Mouse (Mus musculus) myocyte (in vitro differentiated cells): ENCODE measurements around the gene Ghrh. TPM values are rescaled to one million over a fixed set of nuclear protein-coding genes. Genes with fewer than 3 reads are reported as not detected.

Source experiments
- H3K27me3 ChIP-seq: one replicate; pipeline ENCODE4 v1.6.1; 2011; ENCODE audit not compliant: control insufficient read depth, insufficient read depth, insufficient read length
- H3K36me3 ChIP-seq: one replicate; pipeline ENCODE4 v1.6.1; 2011; ENCODE audit not compliant: control insufficient read depth, insufficient read depth
- H3K4me2 ChIP-seq: one replicate; pipeline ENCODE4 v1.6.1; 2011; ENCODE audit warnings: low read depth, control low read depth
- H3K4me3 ChIP-seq: one replicate; pipeline ENCODE4 v1.5.1; 2011; ENCODE audit warnings: mild to moderate bottlenecking, control low read depth, moderate library complexity
- H3K79me2 ChIP-seq: one replicate; pipeline ENCODE4 v1.6.1; 2011; ENCODE audit not compliant: control insufficient read depth, insufficient read depth
- H3ac ChIP-seq: one replicate; pipeline ENCODE4 v1.6.1; 2011; ENCODE audit not compliant: control insufficient read depth, insufficient read length
- CEBPB ChIP-seq: IDR thresholded peaks from 2 replicates; pipeline ENCODE4 v1.6.1; 2011; ENCODE audit warnings: mild to moderate bottlenecking, moderate library complexity; ENCODE audit not compliant: poor library complexity, insufficient read depth, severe bottlenecking
- E2F4 ChIP-seq: IDR thresholded peaks from one replicate; pipeline ENCODE4 v1.6.1; 2011; ENCODE audit warnings: mild to moderate bottlenecking, control low read depth, moderate library complexity; ENCODE audit not compliant: insufficient read depth
- MAX ChIP-seq: IDR thresholded peaks from one replicate; pipeline ENCODE4 v1.6.1; 2011; ENCODE audit warnings: low read depth, mild to moderate bottlenecking, control low read depth
- MYOD1 ChIP-seq, 3 experiments: IDR thresholded peaks; one replicate each; pipeline ENCODE4 v1.6.1; 2011; ENCODE audit warnings: control low read depth in 2 of 3, low read depth in 2 of 3, mild to moderate bottlenecking in 2 of 3, moderate library complexity in 1 of 3; ENCODE audit not compliant: insufficient read length in 2 of 3, control insufficient read depth in 1 of 3
- MYOG ChIP-seq, 3 experiments: IDR thresholded peaks; one replicate each; pipeline ENCODE4 v1.6.1; 2011; ENCODE audit warnings: control low read depth in 2 of 3, low read depth in 2 of 3, mild to moderate bottlenecking in 2 of 3; ENCODE audit not compliant: insufficient read length in 2 of 3, control insufficient read depth in 1 of 3, insufficient read depth in 1 of 3
- POLR2A ChIP-seq: IDR thresholded peaks from one replicate; pipeline ENCODE4 v1.6.1; 2011; ENCODE audit warnings: low read depth, mild to moderate bottlenecking, control low read depth, moderate library complexity; ENCODE audit not compliant: insufficient read length
- POLR2AphosphoS2 ChIP-seq: IDR thresholded peaks from one replicate; pipeline ENCODE4 v1.6.1; 2011; ENCODE audit warnings: low read depth, control low read depth; ENCODE audit not compliant: insufficient read length
- REST ChIP-seq: IDR thresholded peaks from one replicate; pipeline ENCODE4 v1.6.1; 2011; ENCODE audit warnings: mild to moderate bottlenecking, control low read depth, moderate library complexity; ENCODE audit not compliant: insufficient read depth, insufficient read length
- SRF ChIP-seq: IDR thresholded peaks from one replicate; pipeline ENCODE4 v1.6.1; 2011; ENCODE audit warnings: low read depth; ENCODE audit not compliant: control insufficient read depth, insufficient read length
- TCF12 ChIP-seq: IDR thresholded peaks from one replicate; pipeline ENCODE4 v1.6.1; 2011; ENCODE audit warnings: mild to moderate bottlenecking, control low read depth; ENCODE audit not compliant: poor library complexity, insufficient read depth, severe bottlenecking
- TCF3 ChIP-seq: IDR thresholded peaks from one replicate; pipeline ENCODE4 v1.6.1; 2011; ENCODE audit warnings: low read depth, control low read depth; ENCODE audit not compliant: insufficient read length
- USF1 ChIP-seq: IDR thresholded peaks from one replicate; pipeline ENCODE4 v1.6.1; 2011; ENCODE audit warnings: low read depth, mild to moderate bottlenecking, control low read depth, moderate library complexity
- polyA plus RNA-seq: library from polyadenylated mRNA; unstranded; fragments of >200 nt; fragmentation: generic; extraction: Trizol; gene quantifications from one replicate; pipeline ENCODE4 v1.2.1, GENCODE M21; 2012; ENCODE audit warnings: missing spikeins

Ghrh gene
- polyA plus RNA-seq, 1 experiment: not detected

DNA sequence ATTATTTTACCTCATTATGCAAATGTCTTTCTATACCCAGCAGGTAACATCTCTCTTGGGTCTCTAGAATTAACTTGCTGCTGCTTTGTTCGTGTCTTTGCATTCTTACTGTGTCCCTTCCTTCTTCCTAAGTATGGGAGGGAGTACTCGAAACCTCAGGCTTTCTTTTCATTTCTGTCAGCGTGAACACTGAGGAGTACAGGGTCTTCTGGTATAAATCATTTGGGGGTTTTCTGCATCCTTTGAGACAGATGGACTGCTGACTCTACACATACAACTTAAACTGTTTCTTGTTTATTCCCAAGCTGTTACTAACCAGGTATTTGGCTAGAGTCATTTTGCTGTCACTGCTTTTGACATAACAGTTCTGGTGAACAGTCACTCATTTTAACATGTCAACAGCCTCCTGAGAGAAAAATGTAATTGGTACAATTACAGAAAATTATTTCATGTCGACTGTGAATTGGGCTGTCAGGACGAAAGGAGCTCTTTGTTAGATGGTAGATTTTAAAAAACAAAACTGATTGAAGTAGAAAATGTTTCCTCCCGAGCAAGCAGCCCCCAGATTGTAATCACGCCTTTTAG, 51.1 kb downstream of the Ghrh start:
- Histone ChIP-seq H3K4me2 (no peak overlapping the region), H3K36me3 (peaks cover 54% of the 10 kb centered on the region), H3K4me3 (no peak overlapping the region), H3K79me2 (no peaks in the 10 kb centered on the region), H3K27me3 (no peaks in the 10 kb centered on the region), H3ac (no peak overlapping the region)
- TF ChIP-seq TCF3 (no peak), CEBPB (no peak), E2F4 (no peak), TCF12 (no peak), MAX (no peak), REST (no peak), POLR2AphosphoS2 (no peak)

DNA sequence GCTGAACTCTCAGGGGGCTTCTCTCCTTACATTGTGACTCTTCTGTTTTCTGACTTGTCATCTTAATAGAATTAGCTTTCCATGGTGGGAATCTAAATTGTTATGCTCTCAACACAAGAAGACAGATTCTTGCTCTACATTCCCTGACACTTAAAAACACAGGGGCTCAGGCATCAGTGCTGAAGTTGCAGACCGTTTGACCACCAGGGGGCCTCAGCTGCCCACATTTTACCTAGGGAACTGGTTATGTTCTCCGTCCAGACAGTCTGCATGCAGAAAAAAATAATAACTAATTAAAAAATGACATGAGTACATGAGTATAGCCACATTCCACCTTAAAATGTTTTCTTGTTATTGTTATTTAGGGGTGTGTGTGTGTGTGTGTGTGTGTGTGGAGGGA, 55.2 kb downstream of the Ghrh start:
- no peak overlapping the region for H3ac ChIP-seq
- H3K79me2 ChIP-seq: peaks cover 9% of the 10 kb centered on the region
- no peak overlapping the region for H3K4me2 ChIP-seq
- peaks cover 43% of the 10 kb centered on the region for H3K36me3 ChIP-seq
- no peak overlapping the region for H3K4me3 ChIP-seq
- TF ChIP-seq POLR2AphosphoS2 (no peak), MYOG (IDR thresholded peaks at IDR 0.05; ENCODE audit: control insufficient read depth in 1 of 3, insufficient read depth in 1 of 3, insufficient read length in 2 of 3, low read depth in 2 of 3) (no peak), TCF3 (no peak), MAX (no peak), TCF12 (no peak), SRF (no peak), MYOD1 (IDR thresholded peaks at IDR 0.05; ENCODE audit: control insufficient read depth in 1 of 3, insufficient read length in 2 of 3, low read depth in 2 of 3) (no peak), E2F4 (no peak), POLR2A (no peak), CEBPB (no peak), REST (no peak), USF1 (no peak)
- no peaks in the 10 kb centered on the region for H3K27me3 ChIP-seq

- no peak overlapping the region for H3K4me3 ChIP-seq
- no peaks in the 10 kb centered on the region for H3K27me3 ChIP-seq
- peaks cover 51% of the 10 kb centered on the region for H3K36me3 ChIP-seq
- peaks cover 9% of the 10 kb centered on the region for H3K79me2 ChIP-seq
- no peak overlapping the region for H3ac ChIP-seq
- H3K4me2 ChIP-seq: no peak overlapping the region
- no peak for TF ChIP-seq POLR2A
- TF ChIP-seq TCF12: no peak
- no peak for TF ChIP-seq MYOG (IDR thresholded peaks at IDR 0.05; ENCODE audit: control insufficient read depth in 1 of 3, insufficient read depth in 1 of 3, insufficient read length in 2 of 3, low read depth in 2 of 3)
- TF ChIP-seq MAX: no peak
- no peak for TF ChIP-seq MYOD1 (IDR thresholded peaks at IDR 0.05; ENCODE audit: control insufficient read depth in 1 of 3, insufficient read length in 2 of 3, low read depth in 2 of 3)
- no peak for TF ChIP-seq CEBPB
- no peak for TF ChIP-seq TCF3
- TF ChIP-seq USF1: no peak
- TF ChIP-seq E2F4: no peak
- TF ChIP-seq SRF: no peak
These were observed 58.3 kb downstream of the Ghrh start for GRCm38 (mm10) chr2:157288996-157289395.

- H3K27me3 ChIP-seq: no peaks in the 10 kb centered on the region
- no peak overlapping the region for H3K4me2 ChIP-seq
- TF ChIP-seq POLR2AphosphoS2: no peak
- no peak for TF ChIP-seq MYOD1 (IDR thresholded peaks at IDR 0.05; ENCODE audit: control insufficient read depth in 1 of 3, insufficient read length in 2 of 3, low read depth in 2 of 3)
- TF ChIP-seq REST: no peak
- no peak for TF ChIP-seq USF1
- no peak for TF ChIP-seq MAX
- no peak for TF ChIP-seq TCF12
- TF ChIP-seq SRF: no peak
- TF ChIP-seq POLR2A: no peak
- no peak for TF ChIP-seq TCF3
- H3K79me2 ChIP-seq: peaks cover 10% of the 10 kb centered on the region
- no peak overlapping the region for H3ac ChIP-seq
- no peak overlapping the region for H3K4me3 ChIP-seq
- H3K36me3 ChIP-seq: peaks cover 38% of the 10 kb centered on the region
These were observed 59.8 kb downstream of the Ghrh start for GRCm38 (mm10) chr2:157287542-157287941.

- Histone ChIP-seq H3ac (no peak overlapping the region), H3K36me3 (peaks cover 25% of the 10 kb centered on the region), H3K27me3 (no peaks in the 10 kb centered on the region), H3K4me2 (no peak overlapping the region), H3K79me2 (peaks cover 38% of the 10 kb centered on the region), H3K4me3 (no peak overlapping the region)
- TF ChIP-seq MAX: no peak
- TF ChIP-seq SRF: no peak
These were observed 64.0 kb downstream of the Ghrh start for GRCm38 (mm10) chr2:157283321-157283720.

Other genes starting within 250 kb of the Ghrh start
- gene Samhd1, start 212.2 kb downstream of the Ghrh start, polyA plus RNA-seq: 14.0 TPM
- gene Rbl1, start 143.0 kb downstream of the Ghrh start, polyA plus RNA-seq: 4.1 TPM
- 203 TPM for gene Rpn2, start 68.5 kb downstream of the Ghrh start, polyA plus RNA-seq
- gene Mroh8, start 68.0 kb downstream of the Ghrh start, polyA plus RNA-seq: 0.10 TPM
- gene Manbal, start 20.1 kb upstream of the Ghrh start, polyA plus RNA-seq: 64.5 TPM
- 20.3 TPM for gene Src, start 70.9 kb upstream of the Ghrh start, polyA plus RNA-seq
- gene Nnat, start 212.6 kb upstream of the Ghrh start, polyA plus RNA-seq: 1.1 TPM
- 27.1 TPM for gene Blcap, start 223.8 kb upstream of the Ghrh start, polyA plus RNA-seq